Mouse (Mus musculus): ENCODE results near the gene Pnpla1. TPM values are rescaled to one million over a fixed set of nuclear protein-coding genes. Genes with fewer than 3 reads are reported as not detected.

Pnpla1 gene
- polyA plus RNA-seq, 1 experiment from 2014 or later: 0.04 TPM

- Histone ChIP-seq H3K27ac (ENCODE audit: low read length) (no peak overlapping the region), H3K4me1 (ENCODE audit: insufficient read depth, low read depth, low read length) (no peaks in the 10 kb centered on the region; the same call in 1 of the 2 replicates), H3K36me3 (ENCODE audit: insufficient read depth, low read length) (no peaks in the 10 kb centered on the region), H3K4me2 (replicated peaks; ENCODE audit: low read depth, low read length) (no peak overlapping the region), H3K4me3 (ENCODE audit: low read depth, low read length) (no peak overlapping the region), H3K9me3 (ENCODE audit: low read length) (no peaks in the 10 kb centered on the region), H3K27me3 (replicated peaks; ENCODE audit: insufficient read depth, low read length) (no peaks in the 10 kb centered on the region), H3K9ac (replicated peaks; ENCODE audit: low read depth) (no peak overlapping the region)
- 71% methylated on average over 5 of the region's 5 CpGs for WGBS
- ATAC-seq: no peak
- no peak for DNase-seq (ENCODE audit: low spot score)
- TF ChIP-seq EP300 (IDR thresholded peaks at IDR 0.05): no peak
- peak; percentile 11; the same call in 1 of the 2 replicates for TF ChIP-seq CTCF (IDR thresholded peaks at IDR 0.05)
Observed at GRCm38 (mm10) chr17:28870435-28870834, 12.2 kb downstream of the Pnpla1 start.

GRCm38 (mm10) chr17:28871831-28872230, 13.6 kb downstream of the Pnpla1 start:
- no peak for TF ChIP-seq EP300 (IDR thresholded peaks at IDR 0.05)
- TF ChIP-seq CTCF (IDR thresholded peaks at IDR 0.05): no peak
- no peaks in the 10 kb centered on the region for H3K27me3 ChIP-seq (replicated peaks; ENCODE audit: insufficient read depth, low read length)
- H3K36me3 ChIP-seq (ENCODE audit: insufficient read depth, low read length): no peaks in the 10 kb centered on the region
- DNase-seq (ENCODE audit: low spot score) (no peak), ATAC-seq (no peak)
- no peak overlapping the region for H3K4me3 ChIP-seq (ENCODE audit: low read depth, low read length)
- WGBS: 50% methylated on average over 11 of the region's 11 CpGs
- H3K4me2 ChIP-seq (replicated peaks; ENCODE audit: low read depth, low read length): no peak overlapping the region
- no peaks in the 10 kb centered on the region; the same call in 1 of the 2 replicates for H3K4me1 ChIP-seq (ENCODE audit: insufficient read depth, low read depth, low read length)
- H3K9me3 ChIP-seq (ENCODE audit: low read length): no peaks in the 10 kb centered on the region
- H3K27ac ChIP-seq (ENCODE audit: low read length): no peak overlapping the region
- H3K9ac ChIP-seq (replicated peaks; ENCODE audit: low read depth): no peak overlapping the region

- H3K4me1 ChIP-seq (ENCODE audit: insufficient read depth, low read depth, low read length): no peaks in the 10 kb centered on the region; the same call in 1 of the 2 replicates
- WGBS: 73% methylated on average over 7 of the region's 7 CpGs
- no peak for TF ChIP-seq EP300 (IDR thresholded peaks at IDR 0.05)
- TF ChIP-seq CTCF (IDR thresholded peaks at IDR 0.05): no peak
- no peak overlapping the region for H3K27ac ChIP-seq (ENCODE audit: low read length)
- H3K4me3 ChIP-seq (ENCODE audit: low read depth, low read length): no peak overlapping the region
- H3K9ac ChIP-seq (replicated peaks; ENCODE audit: low read depth): no peak overlapping the region
- no peak for ATAC-seq
- no peaks in the 10 kb centered on the region for H3K36me3 ChIP-seq (ENCODE audit: insufficient read depth, low read length)
- H3K9me3 ChIP-seq (ENCODE audit: low read length): no peaks in the 10 kb centered on the region
- H3K4me2 ChIP-seq (replicated peaks; ENCODE audit: low read depth, low read length): no peak overlapping the region
- DNase-seq (ENCODE audit: low spot score): no peak
- H3K27me3 ChIP-seq (replicated peaks; ENCODE audit: insufficient read depth, low read length): no peaks in the 10 kb centered on the region
Observed at GRCm38 (mm10) chr17:28872322-28872721, 14.1 kb downstream of the Pnpla1 start.

- Histone ChIP-seq H3K9ac (replicated peaks; ENCODE audit: low read depth) (no peak overlapping the region), H3K27ac (ENCODE audit: low read length) (no peak overlapping the region), H3K4me1 (ENCODE audit: insufficient read depth, low read depth, low read length) (no peaks in the 10 kb centered on the region; the same call in 1 of the 2 replicates), H3K36me3 (ENCODE audit: insufficient read depth, low read length) (no peaks in the 10 kb centered on the region), H3K4me3 (ENCODE audit: low read depth, low read length) (no peak overlapping the region), H3K27me3 (replicated peaks; ENCODE audit: insufficient read depth, low read length) (no peaks in the 10 kb centered on the region), H3K9me3 (ENCODE audit: low read length) (no peaks in the 10 kb centered on the region), H3K4me2 (replicated peaks; ENCODE audit: low read depth, low read length) (no peak overlapping the region)
- no peak for ATAC-seq
- TF ChIP-seq CTCF (IDR thresholded peaks at IDR 0.05): no peak
- no peak for TF ChIP-seq EP300 (IDR thresholded peaks at IDR 0.05)
- 72% methylated on average over 4 of the region's 4 CpGs for WGBS
- no peak for DNase-seq (ENCODE audit: low spot score)
Observed at GRCm38 (mm10) chr17:28874216-28874615, 16.0 kb downstream of the Pnpla1 start.

GRCm38 (mm10) chr17:28874825-28875224, 16.6 kb downstream of the Pnpla1 start:
- no peaks in the 10 kb centered on the region; the same call in 1 of the 2 replicates for H3K4me1 ChIP-seq (ENCODE audit: insufficient read depth, low read depth, low read length)
- TF ChIP-seq CTCF (IDR thresholded peaks at IDR 0.05): no peak
- no peak for TF ChIP-seq EP300 (IDR thresholded peaks at IDR 0.05)
- H3K27ac ChIP-seq (ENCODE audit: low read length): no peak overlapping the region
- H3K9ac ChIP-seq (replicated peaks; ENCODE audit: low read depth): no peak overlapping the region
- peak; percentile 18; the same call in 1 of the 2 replicates for ATAC-seq
- DNase-seq (ENCODE audit: low spot score): peak; percentile 25
- H3K36me3 ChIP-seq (ENCODE audit: insufficient read depth, low read length): no peaks in the 10 kb centered on the region
- 38% methylated on average over 7 of the region's 7 CpGs for WGBS
- no peak overlapping the region for H3K4me3 ChIP-seq (ENCODE audit: low read depth, low read length)
- no peaks in the 10 kb centered on the region for H3K27me3 ChIP-seq (replicated peaks; ENCODE audit: insufficient read depth, low read length)
- H3K9me3 ChIP-seq (ENCODE audit: low read length): no peaks in the 10 kb centered on the region
- no peak overlapping the region for H3K4me2 ChIP-seq (replicated peaks; ENCODE audit: low read depth, low read length)

GRCm38 (mm10) chr17:28875316-28875715, 17.1 kb downstream of the Pnpla1 start:
- Histone ChIP-seq H3K4me1 (ENCODE audit: insufficient read depth, low read depth, low read length) (no peaks in the 10 kb centered on the region; the same call in 1 of the 2 replicates), H3K27ac (ENCODE audit: low read length) (no peak overlapping the region), H3K9me3 (ENCODE audit: low read length) (no peaks in the 10 kb centered on the region), H3K4me3 (ENCODE audit: low read depth, low read length) (no peak overlapping the region), H3K27me3 (replicated peaks; ENCODE audit: insufficient read depth, low read length) (no peaks in the 10 kb centered on the region), H3K4me2 (replicated peaks; ENCODE audit: low read depth, low read length) (no peak overlapping the region), H3K9ac (replicated peaks; ENCODE audit: low read depth) (no peak overlapping the region), H3K36me3 (ENCODE audit: insufficient read depth, low read length) (no peaks in the 10 kb centered on the region)
- ATAC-seq (peak; percentile 90), DNase-seq (ENCODE audit: low spot score) (peak; percentile 92)
- TF ChIP-seq CTCF (IDR thresholded peaks at IDR 0.05): no peak
- TF ChIP-seq EP300 (IDR thresholded peaks at IDR 0.05): no peak
- 37% methylated on average over 8 of the region's 8 CpGs for WGBS

- no peak overlapping the region for H3K4me2 ChIP-seq (replicated peaks; ENCODE audit: low read depth, low read length)
- no peak for DNase-seq (ENCODE audit: low spot score)
- ATAC-seq: no peak
Observed at GRCm38 (mm10) chr17:28876331-28876730, 18.1 kb downstream of the Pnpla1 start.

More at GRCm38 (mm10) chr17:28876331-28876730, 18.1 kb downstream of the Pnpla1 start:
- Histone ChIP-seq H3K4me3 (ENCODE audit: low read depth, low read length) (no peak overlapping the region), H3K9me3 (ENCODE audit: low read length) (no peaks in the 10 kb centered on the region), H3K9ac (replicated peaks; ENCODE audit: low read depth) (no peak overlapping the region), H3K27ac (ENCODE audit: low read length) (no peak overlapping the region), H3K36me3 (ENCODE audit: insufficient read depth, low read length) (no peaks in the 10 kb centered on the region), H3K4me1 (ENCODE audit: insufficient read depth, low read depth, low read length) (no peaks in the 10 kb centered on the region; the same call in 1 of the 2 replicates), H3K27me3 (replicated peaks; ENCODE audit: insufficient read depth, low read length) (no peaks in the 10 kb centered on the region)
- TF ChIP-seq CTCF (IDR thresholded peaks at IDR 0.05): no peak
- no peak for TF ChIP-seq EP300 (IDR thresholded peaks at IDR 0.05)
- WGBS: 79% methylated on average over 5 of the region's 5 CpGs

All from lung, postnatal 0 days (tissue).